ENCODE assay signal across 10 mouse cellular contexts in the genomic region with DNA sequence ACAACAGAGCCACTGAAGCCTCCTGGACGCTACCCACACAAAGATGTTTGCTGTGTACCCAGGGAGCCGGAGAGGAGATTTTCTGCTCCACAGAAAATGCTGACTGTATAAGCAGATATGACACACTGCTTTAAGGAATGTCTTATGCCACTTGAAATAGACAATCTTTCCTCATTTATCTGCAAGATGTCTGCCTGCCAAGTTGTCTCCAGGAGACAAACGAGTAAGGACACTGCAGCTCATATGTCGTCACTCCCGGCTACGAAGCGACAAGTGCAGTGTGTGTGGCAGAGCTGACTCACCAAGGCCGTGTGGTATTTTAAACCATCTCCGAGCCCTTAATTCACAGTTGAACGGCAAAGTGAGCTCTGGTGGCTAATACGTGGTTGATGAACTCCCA. TPM values are rescaled to one million over a fixed set of nuclear protein-coding genes. Genes with fewer than 3 reads are reported as not detected.
DNase-seq lines count a peak whose midpoint lies in the region; ATAC-seq and TF ChIP-seq lines count a peak whose summit lies in the region.
"Had no signal": no experiment of that assay in that cellular context is flagged by ENCODE, and none has a peak within 500 bp of the region (broad histone marks: within the 10 kb centered on the region; RNA-seq: fewer than 3 reads in every experiment).

No protein-coding gene starts in this region.

- H3K4me1 ChIP-seq in lung, postnatal 0 days (ENCODE audit: insufficient read depth, low read depth, low read length) = peaks cover 15% of the 10 kb centered on the region; the same call in 1 of the 2 replicates
- H3K4me1 ChIP-seq in lung, adult 2 months (ENCODE audit: control insufficient read depth, insufficient read depth, low read length) = peaks cover 19% of the 10 kb centered on the region
- peaks cover 15% of the 10 kb centered on the region for H3K4me1 ChIP-seq in liver, embryonic 12.5 days
- H3K4me1 ChIP-seq: megakaryocyte, embryonic 14.5 days had no signal

- H3K4me3 ChIP-seq in lung, postnatal 0 days (ENCODE audit: low read depth, low read length) = no peak overlapping the region
- no peak overlapping the region for H3K4me3 ChIP-seq in lung, adult 2 months (replicated peaks; ENCODE audit: extremely low read depth, low read depth, low read length)
- no peak overlapping the region for H3K4me3 ChIP-seq in liver, embryonic 12.5 days
- H3K4me3 ChIP-seq: erythroblast, embryonic 14.5 days; megakaryocyte, embryonic 14.5 days had no signal

- TF ChIP-seq CTCF in lung, postnatal 0 days (IDR thresholded peaks at IDR 0.05) = no peak
- no peak for TF ChIP-seq CTCF in lung, adult 2 months (IDR thresholded peaks at IDR 0.05; ENCODE audit: insufficient read depth, low read length)

- H3K9ac ChIP-seq in lung, postnatal 0 days (replicated peaks; ENCODE audit: low read depth) = no peak overlapping the region
- H3K9ac ChIP-seq in liver, embryonic 12.5 days = no peak overlapping the region

- H3K27me3 ChIP-seq in lung, postnatal 0 days (replicated peaks; ENCODE audit: insufficient read depth, low read length) = no peaks in the 10 kb centered on the region
- H3K27me3 ChIP-seq in liver, embryonic 12.5 days (replicated peaks) = no peaks in the 10 kb centered on the region
- H3K27me3 ChIP-seq: megakaryocyte, embryonic 14.5 days had no signal

- no peak overlapping the region for H3K27ac ChIP-seq in lung, postnatal 0 days (ENCODE audit: low read length)
- H3K27ac ChIP-seq in liver, embryonic 12.5 days = no peak overlapping the region

- no peak for TF ChIP-seq EP300 in lung, postnatal 0 days (IDR thresholded peaks at IDR 0.05)

- no peaks in the 10 kb centered on the region for H3K36me3 ChIP-seq in lung, postnatal 0 days (ENCODE audit: insufficient read depth, low read length)
- no peaks in the 10 kb centered on the region for H3K36me3 ChIP-seq in liver, embryonic 12.5 days

- 55% methylated on average over 11 of the region's 11 CpGs for WGBS in lung, postnatal 0 days
- 62% methylated on average over 11 of the region's 11 CpGs for WGBS in lung, adult 2 months
- 76% methylated on average over 11 of the region's 11 CpGs for WGBS in liver, embryonic 12.5 days (ENCODE audit: insufficient replicate concordance)

- no peaks in the 10 kb centered on the region for H3K9me3 ChIP-seq in lung, postnatal 0 days (ENCODE audit: low read length)
- H3K9me3 ChIP-seq in liver, embryonic 12.5 days (replicated peaks) = no peaks in the 10 kb centered on the region

- H3K4me2 ChIP-seq in lung, postnatal 0 days (replicated peaks; ENCODE audit: low read depth, low read length) = no peak overlapping the region
- no peak overlapping the region for H3K4me2 ChIP-seq in liver, embryonic 12.5 days

- peak; percentile 29 for DNase-seq in lung, postnatal 0 days (ENCODE audit: low spot score)
- no peak for DNase-seq in lung, adult 2 months
- DNase-seq in cerebellum, adult 11-12 months = peak; percentile 47
- DNase-seq in heart, postnatal 4 days = peak; percentile 31
- DNase-seq in right cerebral cortex, postnatal 4 days = peak; percentile 18
- DNase-seq in thymus, postnatal 36 days = no peak
- no peak for DNase-seq in testis, postnatal 10 days (ENCODE audit: low spot score)

- TF ChIP-seq POLR2A in lung, adult 2 months (IDR thresholded peaks at IDR 0.05; ENCODE audit: borderline replicate concordance, extremely low read depth, low read depth, low read length) = no peak

- no peak for ATAC-seq in lung, postnatal 0 days
- ATAC-seq in liver, embryonic 12.5 days = no peak

RNA-seq across cellular contexts. Expression of gene App, which starts 36.2 kb away (rescaled TPM):
- polyA plus RNA-seq in lung, postnatal 0 days (2015; fragmentation: Nextera tagmentation; extraction: Ambion mirVana) = 425 and 457 TPM in 2 replicates
- 650 and 760 TPM in 2 replicates for polyA plus RNA-seq in lung, adult 2 months (2012; rRNA removed)
- total RNA-seq in heart, postnatal 4 days (2021) = 100 to 1,000 TPM; 241 to 243 TPM
- polyA plus RNA-seq in liver, embryonic 12.5 days (2016; fragmentation: Nextera tagmentation; extraction: Ambion mirVana) = 26.1 and 26.2 TPM in 2 replicates

Comparison
In these comparisons a context has a peak if more than half of its experiments do, and no peak if none do; other contexts are left out.
1. DNase-seq: peak in lung, postnatal 0 days (single experiment), cerebellum, adult 11-12 months (single experiment), heart, postnatal 4 days (single experiment) and right cerebral cortex, postnatal 4 days (single experiment); none in lung, adult 2 months (single experiment), thymus, postnatal 36 days (0 of 2) and testis, postnatal 10 days (single experiment).
2. RNA of gene App, which starts 36.2 kb away (polyA plus RNA-seq): 650 to 760 TPM in lung, adult 2 months and 425 to 457 TPM in lung, postnatal 0 days; 26.1 to 26.2 TPM in liver, embryonic 12.5 days; every median in the first group is over 10 times any median in the second.